Mouse (Mus musculus) cerebellum, adult 2 months (tissue): Measurements from ENCODE around the gene Adamts16.

Experiments
- CTCF ChIP-seq: fragments of 200-500 bp; IDR thresholded peaks from 2 replicates; pipeline ENCODE4 v1.5.1; 2011; ENCODE audit warnings: low read depth, mild to moderate bottlenecking, control low read depth, low read length, moderate library complexity, borderline replicate concordance; ENCODE audit not compliant: insufficient read depth
- POLR2A ChIP-seq: fragments of 200-500 bp; IDR thresholded peaks from 2 replicates; pipeline ENCODE4 v1.6.1; 2011; ENCODE audit warnings: low read length, control low read depth, borderline replicate concordance; ENCODE audit not compliant: insufficient read depth

GRCm38 (mm10) chr13:70684976-70685609, 156.5 kb downstream of the Adamts16 start:
- no peak for TF ChIP-seq CTCF
- TF ChIP-seq POLR2A = no peak
